8 mouse cellular contexts compared by ENCODE assay signal in genomic region chr19:5487768-5488550, GRCm38 (mm10). TPM values are rescaled to one million over a fixed set of nuclear protein-coding genes. Genes with fewer than 3 reads are reported as not detected.
DNase-seq lines count a peak whose midpoint lies in the region; ATAC-seq and TF ChIP-seq lines count a peak whose summit lies in the region.

Mus81 (minus strand) TSS chr19:5488402.

- peak; percentile 68 for TF ChIP-seq CTCF in lung, adult 2 months (IDR thresholded peaks at IDR 0.05; ENCODE audit: insufficient read depth, low read length)

- peak within 1 kb of the TSS; percentile 61 for H3K4me3 ChIP-seq in forebrain, embryonic 15.5 days
- H3K4me3 ChIP-seq in lung, adult 2 months (replicated peaks; ENCODE audit: extremely low read depth, low read depth, low read length): peak within 1 kb of the TSS; percentile 81

- no peaks in the 10 kb centered on the region for H3K27me3 ChIP-seq in forebrain, embryonic 15.5 days

- H3K9ac ChIP-seq in forebrain, embryonic 15.5 days (replicated peaks): peak within 1 kb of the TSS; percentile 67

- intact Hi-C loops in heart, postnatal 25 days (cut with DNase I): loop anchor here (1.0 to 5.0 kb wide), 3 partner anchors 23 to 121 kb away; partner anchors contain the start of genes Banf1 and Eif1ad

- DNase-seq in ES-CJ7 (ENCODE audit: low read depth, low spot score): peak; percentile 97
- DNase-seq in cerebellum, adult 11 months: peak; percentile 96
- DNase-seq in heart, postnatal 25 days (ENCODE audit: low spot score): peak; percentile 94
- DNase-seq in layer of hippocampus, adult 18-20 months (ENCODE audit: low spot score in 2 of 2): peak; percentile 90 to 95
- peak; percentile 98 for DNase-seq in lung, adult 2 months
- DNase-seq in thymus, adult 18-20 months: peak; percentile 91 to 95

- peak; percentile 49 for ATAC-seq in forebrain, embryonic 15.5 days (replicated peaks)
- ATAC-seq in neutrophil, adult 5-6 weeks (ENCODE audit: extremely low read depth, insufficient number of reproducible peaks, low FRiP score, poor library complexity, severe bottlenecking): peak; percentile 40

- TF ChIP-seq POLR2A in lung, adult 2 months (IDR thresholded peaks at IDR 0.05; ENCODE audit: borderline replicate concordance, extremely low read depth, low read depth, low read length): peak; percentile 85

- H3K4me2 ChIP-seq in forebrain, embryonic 15.5 days (replicated peaks): peak within 1 kb of the TSS; percentile 88

- peaks cover 32% of the 10 kb centered on the region for H3K36me3 ChIP-seq in forebrain, embryonic 15.5 days

- H3K27ac ChIP-seq in forebrain, embryonic 15.5 days (replicated peaks): peak within 1 kb of the TSS; percentile 99

- no peaks in the 10 kb centered on the region for H3K9me3 ChIP-seq in forebrain, embryonic 15.5 days

- WGBS in forebrain, embryonic 15.5 days: under 1% methylated on average over 39 of the region's 39 CpGs
- under 1% methylated on average over 39 of the region's 39 CpGs for WGBS in lung, adult 2 months

- peaks cover 46% of the 10 kb centered on the region for H3K4me1 ChIP-seq in forebrain, embryonic 15.5 days
- peaks cover 5% of the 10 kb centered on the region; the same call in 1 of the 2 replicates for H3K4me1 ChIP-seq in lung, adult 2 months (ENCODE audit: control insufficient read depth, insufficient read depth, low read length)

RNA-seq across cellular contexts. Expression of gene Mus81, which starts in this region (rescaled TPM):
- 55.3 and 60.7 TPM in 2 replicates for polyA plus RNA-seq in forebrain, embryonic 15.5 days (2015; fragmentation: Nextera tagmentation; extraction: Ambion mirVana)
- 10 to 100 TPM; 21.0 to 21.5 TPM for total RNA-seq in heart, postnatal 25 days (2021)
- 10 to 100 TPM; 28.3 to 28.4 TPM for total RNA-seq in layer of hippocampus, adult 18-20 months (2021)
- 50.3 and 53.0 TPM in 2 replicates for polyA plus RNA-seq in lung, adult 2 months (2012; rRNA removed)
- total RNA-seq in neutrophil, adult 5-6 weeks (2017): 19.0 and 22.0 TPM in 2 replicates

Comparison
In these comparisons a context has a peak if more than half of its experiments do, and no peak if none do; other contexts are left out.
1. Peak in every context shown above with its lines: DNase-seq, ATAC-seq, H3K4me3 ChIP-seq and H3K27ac ChIP-seq.